Mouse (Mus musculus) heart, postnatal 0 days (tissue): ENCODE measurements around the gene Gdap2.

ENCODE experiments used
- CTCF ChIP-seq: IDR thresholded peaks from 2 replicates; pipeline ENCODE4 v1.5.1; 2016; ENCODE audit warnings: antibody characterized with exemption, control low read depth, low read depth
- EP300 ChIP-seq: IDR thresholded peaks from 2 replicates; pipeline ENCODE4 v1.6.1; 2016; ENCODE audit warnings: antibody characterized with exemption, low read depth

DNA sequence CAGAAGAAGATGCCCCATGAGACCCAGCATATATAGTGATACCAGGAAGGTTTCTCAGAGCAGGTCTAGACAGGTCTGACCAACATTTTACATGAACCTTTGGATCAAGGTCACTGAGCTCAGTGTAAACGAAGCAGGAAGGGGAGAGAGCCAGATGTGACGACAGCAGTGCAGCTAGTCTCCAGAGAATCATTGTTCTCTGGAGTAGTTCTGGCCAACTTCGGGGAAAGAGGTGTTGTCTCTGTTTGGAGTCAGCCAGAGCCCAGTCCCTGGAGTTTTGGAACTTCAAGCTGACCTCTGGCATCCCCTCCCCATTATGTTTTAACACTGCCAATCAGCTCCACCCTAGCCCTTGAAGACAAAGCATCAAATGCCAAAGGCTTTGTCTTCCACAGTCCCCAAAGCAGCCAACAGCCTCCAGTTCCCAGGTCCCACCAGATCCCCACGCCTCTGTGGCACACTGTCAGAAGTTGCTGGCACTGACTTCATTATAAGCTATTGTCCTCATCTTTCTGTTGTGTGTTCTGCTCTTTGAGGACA lies 84.2 kb downstream of the Gdap2 start:
- no peak for TF ChIP-seq CTCF
- TF ChIP-seq EP300 = no peak
